ENCODE assay signal across 8 mouse cellular contexts in genomic region chr11:31948462-31949330, GRCm38 (mm10). TPM values are rescaled to one million over a fixed set of nuclear protein-coding genes. Genes with fewer than 3 reads are reported as not detected.
DNase-seq lines count a peak whose midpoint lies in the region; ATAC-seq and TF ChIP-seq lines count a peak whose summit lies in the region.

No protein-coding gene starts in this region.

- H3K9me3 ChIP-seq in kidney, embryonic 14.5 days (ENCODE audit: control insufficient read depth, low read length), result no peaks in the 10 kb centered on the region
- H3K9me3 ChIP-seq in E14TG2a.4 (ENCODE audit: low read length), result no peaks in the 10 kb centered on the region
- no peaks in the 10 kb centered on the region for H3K9me3 ChIP-seq in embryonic facial prominence, embryonic 14.5 days (ENCODE audit: control insufficient read depth, low read length)
- H3K9me3 ChIP-seq in intestine, embryonic 16.5 days (ENCODE audit: control insufficient read depth, low read length), result no peaks in the 10 kb centered on the region

- no peak overlapping the region for H3ac ChIP-seq in myocyte (ENCODE audit: control insufficient read depth, insufficient read length)

- H3K4me2 ChIP-seq in kidney, embryonic 14.5 days (replicated peaks; ENCODE audit: low read depth, low read length), result peak overlapping the region; percentile 56
- peak overlapping the region; percentile 74 for H3K4me2 ChIP-seq in embryonic facial prominence, embryonic 14.5 days (ENCODE audit: low read depth, low read length)
- peak overlapping the region; percentile 61 for H3K4me2 ChIP-seq in intestine, embryonic 16.5 days (ENCODE audit: low read depth, low read length)
- peak overlapping the region; percentile 75 for H3K4me2 ChIP-seq in myocyte (ENCODE audit: low read depth)

- TF ChIP-seq CTCF in E14TG2a.4 (conservative IDR thresholded peaks at IDR 0.05; ENCODE audit: low read length), result no peak

- 0 out of 2 replicates have a peak overlapping the region, but pooled peaks have one; percentile 5 for H3K9ac ChIP-seq in kidney, embryonic 14.5 days (ENCODE audit: low read depth, low read length)
- H3K9ac ChIP-seq in embryonic facial prominence, embryonic 14.5 days (ENCODE audit: low read depth, low read length), result peak overlapping the region; percentile 52
- peak overlapping the region; percentile 59; the same call in 1 of the 2 replicates for H3K9ac ChIP-seq in intestine, embryonic 16.5 days (ENCODE audit: low read depth, low read length)

- no peak for TF ChIP-seq POLR2A in myocyte (IDR thresholded peaks at IDR 0.05; ENCODE audit: insufficient read length, low read depth)

- 0 out of 2 replicates have a peak, but pooled peaks cover 6% of the 10 kb centered on the region for H3K27me3 ChIP-seq in kidney, embryonic 14.5 days (ENCODE audit: control insufficient read depth, insufficient read depth, low read length)
- H3K27me3 ChIP-seq in E14TG2a.4 (ENCODE audit: insufficient read depth, low read length) (peaks cover 29% of the 10 kb centered on the region), myocyte (ENCODE audit: control insufficient read depth, insufficient read depth, insufficient read length) (peaks cover 6% of the 10 kb centered on the region)
- H3K27me3 ChIP-seq in embryonic facial prominence, embryonic 14.5 days (replicated peaks; ENCODE audit: control insufficient read depth, insufficient read depth, low read length), result no peaks in the 10 kb centered on the region
- H3K27me3 ChIP-seq in intestine, embryonic 16.5 days (replicated peaks; ENCODE audit: control insufficient read depth, insufficient read depth, low read length), result no peaks in the 10 kb centered on the region; the same call in none of the 2 replicates

- H3K27ac ChIP-seq in kidney, embryonic 14.5 days (ENCODE audit: low read depth, low read length), result no peak overlapping the region
- H3K27ac ChIP-seq in embryonic facial prominence, embryonic 14.5 days (replicated peaks; ENCODE audit: low read depth, low read length), result no peak overlapping the region
- H3K27ac ChIP-seq in intestine, embryonic 16.5 days (ENCODE audit: low read length), result no peak overlapping the region

- H3K4me3 ChIP-seq in kidney, embryonic 14.5 days (ENCODE audit: low read length), result peak overlapping the region; percentile 41
- peak overlapping the region; percentile 75 for H3K4me3 ChIP-seq in E14TG2a.4 (replicated peaks; ENCODE audit: low read length)
- H3K4me3 ChIP-seq in embryonic facial prominence, embryonic 14.5 days (ENCODE audit: low read depth, low read length), result peak overlapping the region; percentile 40
- H3K4me3 ChIP-seq in intestine, embryonic 16.5 days (ENCODE audit: low read length), result peak overlapping the region; percentile 53
- H3K4me3 ChIP-seq in myocyte, result no peak overlapping the region

- H3K4me1 ChIP-seq in kidney, embryonic 14.5 days (ENCODE audit: control insufficient read depth, insufficient read depth, low read length), result peaks cover 7% of the 10 kb centered on the region; the same call in 1 of the 2 replicates
- peaks cover 21% of the 10 kb centered on the region for H3K4me1 ChIP-seq in E14TG2a.4 (replicated peaks; ENCODE audit: low read depth, low read length)
- H3K4me1 ChIP-seq in embryonic facial prominence, embryonic 14.5 days (ENCODE audit: control insufficient read depth, insufficient read depth, low read length), result 0 out of 2 replicates have a peak, but pooled peaks cover 8% of the 10 kb centered on the region
- peaks cover 4% of the 10 kb centered on the region; the same call in 1 of the 2 replicates for H3K4me1 ChIP-seq in intestine, embryonic 16.5 days (ENCODE audit: control insufficient read depth, insufficient read depth, low read length)

- DNase-seq in kidney, adult 9 months, result no peak
- DNase-seq in embryonic facial prominence, embryonic 14.5 days (ENCODE audit: low spot score), result no peak
- no peak for DNase-seq in adrenal gland, postnatal 14 days
- DNase-seq in frontal cortex, postnatal 25 days (ENCODE audit: low spot score in 2 of 2), result no peak

- no peaks in the 10 kb centered on the region for H3K36me3 ChIP-seq in kidney, embryonic 14.5 days (ENCODE audit: control insufficient read depth, insufficient read depth, low read length)
- H3K36me3 ChIP-seq in E14TG2a.4 (ENCODE audit: insufficient read depth, low read length) (no peaks in the 10 kb centered on the region), myocyte (ENCODE audit: control insufficient read depth, insufficient read depth) (no peaks in the 10 kb centered on the region)
- no peaks in the 10 kb centered on the region for H3K36me3 ChIP-seq in embryonic facial prominence, embryonic 14.5 days (ENCODE audit: control insufficient read depth, insufficient read depth, low read length)
- H3K36me3 ChIP-seq in intestine, embryonic 16.5 days (ENCODE audit: control insufficient read depth, insufficient read depth, low read length), result no peaks in the 10 kb centered on the region

- peak; percentile 75 for ATAC-seq in kidney, embryonic 14.5 days (ENCODE audit: low FRiP score, low TSS enrichment)
- peak; percentile 41 for ATAC-seq in embryonic facial prominence, embryonic 14.5 days (ENCODE audit: low read depth)
- ATAC-seq in intestine, embryonic 16.5 days, result peak; percentile 60

- no peaks in the 10 kb centered on the region for H3K79me2 ChIP-seq in myocyte (ENCODE audit: control insufficient read depth, insufficient read depth)

- WGBS in kidney, embryonic 14.5 days, result 23% methylated on average over 15 of the region's 15 CpGs
- WGBS in embryonic facial prominence, embryonic 14.5 days, result 12% methylated on average over 15 of the region's 15 CpGs
- WGBS in intestine, embryonic 16.5 days, result 19% methylated on average over 15 of the region's 15 CpGs

TF ChIP-seq in myocyte, 11 proteins besides CTCF, POLR2A, EP300 and RAD21:
- TF ChIP-seq MAX (IDR thresholded peaks at IDR 0.05; ENCODE audit: low read depth) (no peak), TCF12 (IDR thresholded peaks at IDR 0.05; ENCODE audit: insufficient read depth, poor library complexity, severe bottlenecking) (no peak), MYOD1 (IDR thresholded peaks at IDR 0.05; ENCODE audit: control insufficient read depth in 1 of 3, insufficient read length in 2 of 3, low read depth in 2 of 3) (no peak), CEBPB (IDR thresholded peaks at IDR 0.05; ENCODE audit: insufficient read depth, poor library complexity, severe bottlenecking) (no peak), E2F4 (IDR thresholded peaks at IDR 0.05; ENCODE audit: insufficient read depth) (no peak), REST (IDR thresholded peaks at IDR 0.05; ENCODE audit: insufficient read depth, insufficient read length) (no peak), TCF3 (IDR thresholded peaks at IDR 0.05; ENCODE audit: insufficient read length, low read depth) (no peak), MYOG (IDR thresholded peaks at IDR 0.05; ENCODE audit: control insufficient read depth in 1 of 3, insufficient read depth in 1 of 3, insufficient read length in 2 of 3, low read depth in 2 of 3) (no peak), POLR2AphosphoS2 (IDR thresholded peaks at IDR 0.05; ENCODE audit: insufficient read length, low read depth) (no peak)

RNA-seq across cellular contexts. Expression of gene 4930524B15Rik, which starts 16.7 kb away (rescaled TPM):
- polyA plus RNA-seq in kidney, embryonic 14.5 days (2014; fragmentation: Nextera tagmentation; extraction: Ambion mirVana), result 0.27 TPM in 1 of 2 replicates, not detected in the other
- 0.10 TPM in 1 of 2 replicates, not detected in the other for polyA plus RNA-seq in embryonic facial prominence, embryonic 14.5 days (2014; fragmentation: Nextera tagmentation; extraction: Ambion mirVana)
- not detected in 2 replicates for polyA plus RNA-seq in intestine, embryonic 16.5 days (2015; fragmentation: Nextera tagmentation; extraction: Ambion mirVana)
- not detected for polyA plus RNA-seq in myocyte (2012; fragmentation: generic; extraction: Trizol)
- not detected in 2 replicates for total RNA-seq in adrenal gland, postnatal 14 days (2021)

RNA-seq across cellular contexts. Expression of gene Nsg2, which starts 51.6 kb away (rescaled TPM):
- polyA plus RNA-seq in kidney, embryonic 14.5 days (2014; fragmentation: Nextera tagmentation; extraction: Ambion mirVana), result 0.87 and 1.6 TPM in 2 replicates
- 3.7 and 4.2 TPM in 2 replicates for polyA plus RNA-seq in embryonic facial prominence, embryonic 14.5 days (2014; fragmentation: Nextera tagmentation; extraction: Ambion mirVana)
- 9.3 and 9.9 TPM in 2 replicates for polyA plus RNA-seq in intestine, embryonic 16.5 days (2015; fragmentation: Nextera tagmentation; extraction: Ambion mirVana)
- polyA plus RNA-seq in myocyte (2012; fragmentation: generic; extraction: Trizol), result 0.18 TPM
- total RNA-seq in adrenal gland, postnatal 14 days (2021), result 29.7 and 36.8 TPM in 2 replicates

Comparison
In these comparisons a context has a peak if more than half of its experiments do, and no peak if none do; other contexts are left out.
1. H3K9ac ChIP-seq: peak in every context shown above with its lines; median percentile 59 in intestine, embryonic 16.5 days; 52 in embryonic facial prominence, embryonic 14.5 days; 5 in kidney, embryonic 14.5 days.